Mouse (Mus musculus): Measurements from ENCODE around the gene Orc6. TPM values are rescaled to one million over a fixed set of nuclear protein-coding genes. Genes with fewer than 3 reads are reported as not detected.

The Orc6 gene
- 154 and 158 TPM in 2 replicates for polyA plus RNA-seq (2016; fragmentation: Nextera tagmentation; extraction: Ambion mirVana)

GRCm38 (mm10) chr8:85299434-85300077 is at the start of gene Orc6, which contains the start of gene Vps35:
TSS of gene Orc6 (plus strand) at chr8:85299632.
TSS of gene Vps35 (minus strand) at chr8:85299802.
- peak within 1 kb of the TSS; percentile 98 for H3K27ac ChIP-seq (replicated peaks)
- no peaks in the 10 kb centered on the region for H3K9me3 ChIP-seq
- peaks cover 38% of the 10 kb centered on the region for H3K36me3 ChIP-seq (replicated peaks)
- H3K4me1 ChIP-seq = peaks cover 33% of the 10 kb centered on the region
- DNase-seq (ENCODE audit: low spot score) = peak; percentile 97
- H3K27me3 ChIP-seq (replicated peaks; ENCODE audit: low read depth, poor library complexity, severe bottlenecking) = no peaks in the 10 kb centered on the region
- WGBS = under 1% methylated on average over 63 of the region's 63 CpGs
- H3K4me3 ChIP-seq = peak within 1 kb of the TSS; percentile 99

DNA sequence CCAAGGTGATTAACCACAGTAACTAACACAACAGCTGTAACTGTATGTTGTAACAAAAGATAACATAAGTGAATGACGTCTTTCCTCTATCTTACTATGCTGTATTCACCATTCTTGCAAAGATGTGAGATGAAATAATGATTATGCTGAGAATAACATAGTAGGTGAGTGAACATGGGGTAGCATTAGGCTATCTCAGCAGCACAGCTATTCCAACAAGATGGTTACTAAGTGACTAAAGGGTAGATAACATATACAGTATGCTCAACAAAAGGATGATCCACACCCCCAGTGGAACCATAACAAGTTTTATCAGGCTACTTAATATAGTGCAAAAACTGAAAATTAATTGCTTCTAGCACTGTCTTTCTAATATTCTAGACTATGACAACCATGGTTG is 12.6 kb upstream of the Orc6 start:
- Histone ChIP-seq H3K4me1 (no peaks in the 10 kb centered on the region), H3K27me3 (replicated peaks; ENCODE audit: low read depth, poor library complexity, severe bottlenecking) (no peaks in the 10 kb centered on the region), H3K36me3 (replicated peaks) (peaks cover 93% of the 10 kb centered on the region), H3K27ac (replicated peaks) (no peak overlapping the region), H3K4me3 (no peak overlapping the region), H3K9me3 (no peaks in the 10 kb centered on the region)
- WGBS = 95% methylated on average over 1 of the region's 1 CpGs
- DNase-seq (ENCODE audit: low spot score) = no peak

DNA sequence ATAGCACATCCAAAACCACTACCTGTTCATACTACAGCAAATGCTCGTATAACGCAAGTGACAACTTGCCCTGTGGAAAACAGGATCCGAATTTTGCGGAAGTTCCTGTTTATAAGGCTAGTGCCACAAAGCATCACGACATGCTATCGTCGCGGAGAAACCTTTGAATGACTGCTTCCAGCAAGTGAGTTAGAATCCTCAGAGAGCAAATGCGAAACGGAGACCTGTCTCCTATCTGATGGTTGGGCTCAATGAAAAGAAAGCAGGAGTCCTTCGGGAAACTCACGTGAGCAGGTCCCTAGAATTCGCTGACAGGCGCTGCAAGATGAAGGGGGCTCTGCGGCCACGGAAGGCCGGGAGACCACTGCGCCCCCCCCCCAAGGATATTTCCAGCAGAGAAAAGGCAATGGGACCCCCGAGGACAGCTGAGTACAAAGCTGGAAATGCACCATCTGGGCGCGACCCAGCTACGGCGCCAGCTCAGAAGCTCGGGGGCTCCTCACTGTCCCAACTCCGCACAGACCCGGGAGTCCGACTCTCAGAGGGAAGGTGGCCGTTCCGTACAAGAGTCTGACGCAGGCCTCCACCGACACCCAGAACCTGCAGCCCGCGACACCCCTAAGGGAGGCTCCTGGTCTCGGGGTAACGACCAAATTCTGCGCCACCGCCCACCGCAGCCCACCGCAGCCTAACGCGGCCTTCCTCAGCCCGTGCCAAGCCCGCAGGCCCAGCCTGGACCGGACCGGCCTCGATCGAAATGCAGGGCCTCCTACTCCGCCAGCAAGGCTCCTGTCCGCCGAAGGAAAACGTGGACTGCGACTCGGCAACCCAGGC is 615 bp upstream of the Orc6 start:
- Histone ChIP-seq H3K27ac (replicated peaks) (peak overlapping the region; percentile 98), H3K4me1 (peaks cover 33% of the 10 kb centered on the region), H3K9me3 (no peaks in the 10 kb centered on the region), H3K27me3 (replicated peaks; ENCODE audit: low read depth, poor library complexity, severe bottlenecking) (no peaks in the 10 kb centered on the region), H3K4me3 (peak overlapping the region; percentile 99), H3K36me3 (replicated peaks) (peaks cover 39% of the 10 kb centered on the region)
- DNase-seq (ENCODE audit: low spot score) = no peak
- under 1% methylated on average over 53 of the region's 53 CpGs for WGBS

- peaks cover 59% of the 10 kb centered on the region for H3K36me3 ChIP-seq (replicated peaks)
Measured at GRCm38 (mm10) chr8:85301941-85302340, 2.5 kb downstream of the Orc6 start.

GRCm38 (mm10) chr8:85302931-85303330 is 3.5 kb downstream of the Orc6 start:
- Histone ChIP-seq H3K27me3 (replicated peaks; ENCODE audit: low read depth, poor library complexity, severe bottlenecking) (no peaks in the 10 kb centered on the region), H3K4me1 (peaks cover 29% of the 10 kb centered on the region), H3K27ac (replicated peaks) (no peak overlapping the region), H3K36me3 (replicated peaks) (peaks cover 69% of the 10 kb centered on the region), H3K9me3 (no peaks in the 10 kb centered on the region), H3K4me3 (no peak overlapping the region)
- WGBS = 90% methylated on average over 3 of the region's 3 CpGs
- DNase-seq (ENCODE audit: low spot score) = no peak

More at GRCm38 (mm10) chr8:85301941-85302340, 2.5 kb downstream of the Orc6 start:
- 79% methylated on average over 1 of the region's 1 CpGs for WGBS
- Histone ChIP-seq H3K4me3 (peak overlapping the region; percentile 13; the same call in 1 of the 2 replicates), H3K27me3 (replicated peaks; ENCODE audit: low read depth, poor library complexity, severe bottlenecking) (no peaks in the 10 kb centered on the region), H3K4me1 (peaks cover 33% of the 10 kb centered on the region), H3K9me3 (no peaks in the 10 kb centered on the region), H3K27ac (replicated peaks) (no peak overlapping the region)
- no peak for DNase-seq (ENCODE audit: low spot score)

DNA sequence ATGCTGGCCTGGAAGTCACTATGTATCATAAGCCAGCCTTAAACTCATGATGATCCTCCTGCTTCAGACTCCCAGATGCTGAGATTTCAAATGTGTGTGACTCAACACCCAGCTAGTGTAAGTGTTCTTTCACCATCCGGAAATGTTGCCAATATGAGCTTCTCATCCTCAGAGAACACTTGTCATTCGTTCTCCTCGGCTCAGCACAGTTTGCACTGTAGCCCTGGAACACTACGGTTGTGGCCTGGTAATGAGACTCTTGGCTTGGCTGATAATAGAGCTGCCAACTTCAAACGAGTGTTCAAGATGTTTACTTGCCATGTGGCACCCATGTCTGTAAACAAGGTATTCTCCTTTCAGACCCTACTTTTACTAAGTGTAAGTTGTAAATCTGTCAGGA is 4.1 kb downstream of the Orc6 start:
- Histone ChIP-seq H3K4me1 (peaks cover 23% of the 10 kb centered on the region), H3K4me3 (no peak overlapping the region), H3K27ac (replicated peaks) (no peak overlapping the region), H3K9me3 (no peaks in the 10 kb centered on the region), H3K36me3 (replicated peaks) (peaks cover 75% of the 10 kb centered on the region), H3K27me3 (replicated peaks; ENCODE audit: low read depth, poor library complexity, severe bottlenecking) (no peaks in the 10 kb centered on the region)
- DNase-seq (ENCODE audit: low spot score) = no peak
- 91% methylated on average over 5 of the region's 5 CpGs for WGBS

- Histone ChIP-seq H3K27me3 (replicated peaks; ENCODE audit: low read depth, poor library complexity, severe bottlenecking) (no peaks in the 10 kb centered on the region), H3K36me3 (replicated peaks) (peaks cover 64% of the 10 kb centered on the region), H3K27ac (replicated peaks) (no peak overlapping the region), H3K9me3 (no peaks in the 10 kb centered on the region), H3K4me3 (no peak overlapping the region), H3K4me1 (no peaks in the 10 kb centered on the region)
- no peak for DNase-seq (ENCODE audit: low spot score)
- WGBS = 94% methylated on average over 2 of the region's 2 CpGs
Measured at GRCm38 (mm10) chr8:85308564-85308963, 9.1 kb downstream of the Orc6 start.

GRCm38 (mm10) chr8:85311743-85312142 is 12.3 kb downstream of the Orc6 start:
- no peak overlapping the region for H3K4me3 ChIP-seq
- no peaks in the 10 kb centered on the region for H3K9me3 ChIP-seq
- DNase-seq (ENCODE audit: low spot score) = peak; percentile 11
- no peaks in the 10 kb centered on the region for H3K4me1 ChIP-seq
- no peaks in the 10 kb centered on the region for H3K27me3 ChIP-seq (replicated peaks; ENCODE audit: low read depth, poor library complexity, severe bottlenecking)
- H3K27ac ChIP-seq (replicated peaks) = no peak overlapping the region
- peaks cover 33% of the 10 kb centered on the region for H3K36me3 ChIP-seq (replicated peaks)

DNA sequence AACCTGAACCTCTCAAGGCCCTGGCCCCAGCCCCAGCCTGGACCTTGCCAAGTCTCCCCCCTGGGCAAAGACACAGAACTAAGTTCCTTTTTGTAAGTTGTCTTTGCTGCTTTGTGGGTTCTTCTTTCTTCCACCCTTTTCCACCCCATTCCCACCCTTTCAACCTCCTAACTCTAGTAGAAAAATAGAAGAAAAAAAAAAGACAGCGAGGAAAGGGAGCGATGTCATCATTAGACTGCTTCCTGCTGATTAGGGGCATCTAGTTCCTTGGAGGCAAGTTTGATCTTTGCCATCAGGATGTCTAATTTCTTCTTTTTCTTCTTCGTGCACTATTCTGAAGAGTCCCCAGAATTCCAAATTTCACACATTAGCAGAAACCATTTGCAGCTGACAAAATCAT is 13.6 kb downstream of the Orc6 start:
- H3K27me3 ChIP-seq (replicated peaks; ENCODE audit: low read depth, poor library complexity, severe bottlenecking) = no peaks in the 10 kb centered on the region
- H3K4me1 ChIP-seq = no peaks in the 10 kb centered on the region
- no peak overlapping the region for H3K4me3 ChIP-seq
- H3K36me3 ChIP-seq (replicated peaks) = peaks cover 20% of the 10 kb centered on the region
- 82% methylated on average over 3 of the region's 3 CpGs for WGBS
- no peak for DNase-seq (ENCODE audit: low spot score)
- H3K27ac ChIP-seq (replicated peaks) = no peak overlapping the region
- 0 out of 2 replicates have a peak, but pooled peaks cover under 1% of the 10 kb centered on the region for H3K9me3 ChIP-seq

DNA sequence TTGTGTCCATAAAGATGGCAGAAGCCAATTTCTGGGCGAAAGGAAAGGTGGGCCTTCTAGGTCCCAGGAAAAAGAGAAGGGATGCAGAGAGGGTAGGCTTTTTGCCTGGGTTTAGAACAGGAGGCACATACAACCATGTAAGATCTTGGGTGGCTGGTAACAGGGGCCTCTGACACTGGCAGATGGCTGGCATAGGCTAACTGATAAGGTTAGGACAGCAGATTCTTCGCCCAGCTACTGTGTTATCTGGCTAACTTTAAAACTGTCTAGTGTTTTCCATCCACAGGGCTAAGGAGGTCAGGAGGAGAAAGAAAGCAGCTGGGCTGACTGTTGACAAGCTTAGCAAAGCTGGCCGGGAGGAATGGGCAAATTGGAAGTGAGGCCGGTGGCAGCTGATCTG is 19.1 kb downstream of the Orc6 start:
- DNase-seq (ENCODE audit: low spot score) = no peak
- WGBS = 90% methylated on average over 4 of the region's 4 CpGs
- H3K36me3 ChIP-seq (replicated peaks) = no peaks in the 10 kb centered on the region

GRCm38 (mm10) chr8:85321981-85322380 is 22.5 kb downstream of the Orc6 start:
- 81% methylated on average over 15 of the region's 15 CpGs for WGBS
- DNase-seq (ENCODE audit: low spot score) = no peak

More for the DNA sequence above, 19.1 kb downstream of the Orc6 start:
- Histone ChIP-seq H3K9me3 (0 out of 2 replicates have a peak, but pooled peaks cover 5% of the 10 kb centered on the region), H3K4me1 (no peaks in the 10 kb centered on the region; the same call in 1 of the 2 replicates), H3K27me3 (replicated peaks; ENCODE audit: low read depth, poor library complexity, severe bottlenecking) (no peaks in the 10 kb centered on the region), H3K4me3 (no peak overlapping the region), H3K27ac (replicated peaks) (no peak overlapping the region)

DNA sequence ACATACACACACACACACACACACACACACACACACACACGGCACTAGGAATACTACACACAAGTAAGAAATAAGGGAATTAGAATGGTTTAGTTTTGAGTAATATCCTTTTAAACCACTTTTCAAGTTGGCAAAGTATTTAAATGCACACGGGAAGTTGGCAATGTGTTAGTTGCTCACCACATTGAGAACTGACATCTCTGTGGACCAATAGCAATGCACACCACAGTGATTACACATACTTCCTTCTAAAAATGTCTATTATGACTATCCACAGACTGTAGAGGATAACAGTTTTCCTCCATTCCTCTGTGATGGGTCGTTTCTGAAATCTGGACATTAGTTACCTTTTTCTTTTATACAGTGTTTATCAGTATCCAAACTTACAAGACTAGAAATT is 23.7 kb downstream of the Orc6 start:
- Histone ChIP-seq H3K36me3 (replicated peaks) (no peaks in the 10 kb centered on the region), H3K4me3 (no peak overlapping the region), H3K27me3 (replicated peaks; ENCODE audit: low read depth, poor library complexity, severe bottlenecking) (no peaks in the 10 kb centered on the region), H3K9me3 (0 out of 2 replicates have a peak, but pooled peaks cover 4% of the 10 kb centered on the region), H3K4me1 (no peaks in the 10 kb centered on the region; the same call in 1 of the 2 replicates), H3K27ac (replicated peaks) (no peak overlapping the region)
- no peak for DNase-seq (ENCODE audit: low spot score)
- WGBS = 76% methylated on average over 3 of the region's 3 CpGs

More at GRCm38 (mm10) chr8:85321981-85322380, 22.5 kb downstream of the Orc6 start:
- H3K27me3 ChIP-seq (replicated peaks; ENCODE audit: low read depth, poor library complexity, severe bottlenecking) = no peaks in the 10 kb centered on the region
- no peak overlapping the region for H3K27ac ChIP-seq (replicated peaks)
- 0 out of 2 replicates have a peak, but pooled peaks cover 5% of the 10 kb centered on the region for H3K9me3 ChIP-seq
- no peak overlapping the region for H3K4me3 ChIP-seq
- no peaks in the 10 kb centered on the region for H3K36me3 ChIP-seq (replicated peaks)
- no peaks in the 10 kb centered on the region; the same call in 1 of the 2 replicates for H3K4me1 ChIP-seq

All from embryonic facial prominence, embryonic 10.5 days (tissue).